Mouse (Mus musculus) mesoderm, embryonic 11.5 days (tissue): ENCODE measurements around the gene Eif2s2.
"Not testable (repeated sequence)": the region's sequence is repeated elsewhere in the genome, so short reads cannot be mapped to it uniquely, and the experiment has no call there.

ENCODE experiments used
- DNase-seq: peaks from one replicate; pipeline ENCODE4 v3.0.0-alpha.2; 2012; ENCODE audit warnings: low read depth, low spot score

Gene Eif2s2

DNA sequence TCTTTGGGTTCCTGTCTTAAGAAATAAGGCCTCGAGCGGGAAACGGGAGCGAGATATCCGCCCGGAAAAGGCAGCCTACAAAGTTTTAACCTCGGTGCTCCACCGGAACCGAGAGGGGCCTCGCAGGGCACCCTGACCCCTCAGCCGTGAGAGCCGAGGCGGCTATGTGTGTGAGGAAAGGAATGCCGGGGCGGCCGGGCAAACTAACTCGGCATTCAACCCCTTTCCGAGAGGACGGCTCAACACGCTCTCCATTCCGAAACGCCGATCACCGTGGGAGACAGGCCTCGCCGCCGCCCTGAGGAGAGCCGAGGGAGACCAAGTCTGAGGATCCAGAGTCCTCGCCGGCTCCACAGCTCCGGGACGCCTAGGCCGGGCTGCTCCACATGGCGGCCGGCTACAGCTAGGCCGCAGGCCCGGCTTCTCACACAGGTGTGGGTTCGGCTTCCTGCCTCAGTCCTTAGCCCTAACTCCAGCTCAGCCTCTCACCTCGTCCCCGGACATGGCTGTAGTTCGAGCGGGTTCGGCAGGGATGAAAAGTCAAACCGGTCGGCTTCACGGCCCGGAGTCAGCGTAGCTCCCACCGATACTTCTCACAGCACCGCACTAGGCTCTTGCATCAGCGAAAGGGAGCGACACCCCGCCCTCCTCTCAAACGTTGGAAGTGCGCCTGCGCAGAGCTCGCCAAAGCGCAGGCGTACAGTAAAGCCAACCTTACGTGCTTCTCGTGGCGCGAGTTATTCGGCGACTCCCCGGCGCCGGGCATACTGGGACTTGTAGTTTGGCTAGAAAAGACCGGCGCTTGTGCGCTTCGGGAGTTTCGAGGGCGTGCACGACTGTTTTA is at the start of gene Eif2s2:
Gene Eif2s2 (minus strand): TSS at position 735 of the 844 bp plus-strand sequence.
- DNase-seq = peak; percentile 100

DNA sequence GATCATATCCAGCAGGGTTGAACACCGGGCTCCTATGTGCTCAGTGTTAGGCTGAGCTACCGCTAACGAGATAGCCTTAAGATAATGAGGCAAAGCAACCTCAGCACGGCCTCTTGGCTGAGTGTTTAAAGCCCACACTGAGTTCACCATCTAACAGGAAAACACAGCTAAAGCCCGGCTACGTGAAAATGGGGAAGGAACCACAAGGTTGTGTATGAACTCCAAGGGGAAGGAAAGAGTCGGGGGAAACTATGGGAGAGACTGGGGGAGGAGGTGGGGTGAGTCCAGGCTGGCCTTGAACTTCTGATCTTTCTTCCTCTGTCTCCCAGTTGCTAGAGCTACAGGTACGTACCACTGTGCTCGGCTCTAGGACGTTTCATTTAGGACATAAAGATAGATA is 49.2 kb upstream of the Eif2s2 start:
- DNase-seq = no peak

DNA sequence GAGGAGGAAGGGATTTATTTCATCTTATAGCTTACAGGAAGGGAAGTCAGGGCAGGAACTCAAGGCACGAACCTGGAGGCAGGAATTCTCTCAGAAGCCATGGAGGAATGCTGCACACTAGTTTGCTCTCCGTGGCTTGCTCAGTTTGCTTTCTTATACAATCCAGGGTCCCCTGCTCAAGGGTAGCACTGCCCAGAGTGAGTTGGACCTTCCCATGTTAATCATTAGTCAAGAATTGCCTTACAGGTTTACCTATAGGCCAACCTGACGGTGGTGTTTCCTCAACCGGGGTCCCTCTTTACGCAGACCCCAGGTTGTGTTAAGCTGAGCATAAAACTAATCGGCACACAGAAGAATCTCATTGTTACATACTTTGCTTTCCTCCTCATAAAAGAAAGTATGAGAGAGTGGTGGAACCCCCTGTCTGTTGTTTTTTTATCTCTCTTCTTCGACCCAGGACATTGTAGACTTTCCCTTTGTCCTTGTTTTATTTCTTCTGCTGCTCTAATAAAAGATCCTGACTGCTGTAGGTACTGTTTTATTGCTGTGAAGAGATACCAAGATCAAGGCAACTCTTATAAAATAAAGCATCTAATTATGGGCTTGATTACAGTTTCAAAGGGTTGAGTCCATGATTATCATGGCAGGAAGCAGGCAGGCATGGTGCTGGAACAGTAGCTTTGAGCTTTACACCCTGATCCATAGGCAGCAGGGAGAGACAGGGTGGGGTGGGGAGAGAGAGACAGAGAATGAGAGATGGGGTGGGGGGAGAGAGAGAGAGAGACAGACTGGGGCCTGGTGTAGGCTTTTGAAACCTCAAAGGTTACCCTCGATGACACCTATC is 45.0 kb upstream of the Eif2s2 start:
- DNase-seq = no peak

DNA sequence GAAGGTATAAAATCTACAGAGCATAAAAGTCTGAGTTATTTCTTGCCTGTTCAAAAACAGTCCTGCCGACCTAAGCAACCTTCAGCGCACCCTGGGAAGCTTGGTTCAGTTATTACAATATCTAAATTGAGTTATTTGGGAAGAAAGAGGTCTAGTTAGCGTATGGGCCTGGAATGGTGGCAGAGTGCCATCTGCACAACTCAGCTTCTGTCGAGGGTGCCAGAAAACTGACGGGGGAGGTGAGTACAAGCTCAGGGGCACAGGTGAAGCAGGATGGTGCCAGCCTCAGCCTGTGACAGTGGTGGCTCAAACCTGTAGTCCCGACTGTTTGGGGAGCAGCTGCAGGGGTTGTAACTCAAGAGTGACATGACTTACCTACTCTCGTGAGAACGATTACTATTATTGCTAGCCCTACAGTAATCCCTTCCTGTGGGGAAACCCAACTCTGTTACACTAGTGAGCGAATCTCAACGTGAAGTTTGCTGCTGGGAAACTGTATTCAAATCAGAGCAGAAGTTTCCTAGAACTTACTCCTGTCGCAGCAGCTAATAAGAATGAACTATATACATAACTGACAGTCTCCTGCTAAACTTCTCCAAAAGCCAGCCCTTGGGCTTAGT is 43.9 kb upstream of the Eif2s2 start:
- DNase-seq = no peak

DNA sequence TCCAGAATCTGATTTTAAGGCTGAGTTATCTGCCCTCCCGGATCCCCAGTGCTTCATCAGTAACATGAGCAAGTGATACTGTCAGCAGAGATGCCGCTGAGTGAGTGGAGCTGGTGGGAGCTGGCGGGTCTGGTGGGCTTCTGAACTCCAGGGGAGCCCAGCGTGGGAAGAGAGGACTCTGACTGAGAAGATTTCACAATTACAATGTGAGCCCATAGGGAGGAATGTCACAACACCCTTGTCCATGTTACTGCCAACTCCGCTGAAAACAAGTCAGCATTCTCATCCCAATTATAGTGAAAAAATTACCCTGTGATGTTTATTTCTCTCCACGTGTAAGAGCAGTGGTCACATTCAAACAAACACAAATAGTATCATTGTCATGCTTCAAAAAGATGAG is 43.4 kb upstream of the Eif2s2 start:
- no peak for DNase-seq

DNA sequence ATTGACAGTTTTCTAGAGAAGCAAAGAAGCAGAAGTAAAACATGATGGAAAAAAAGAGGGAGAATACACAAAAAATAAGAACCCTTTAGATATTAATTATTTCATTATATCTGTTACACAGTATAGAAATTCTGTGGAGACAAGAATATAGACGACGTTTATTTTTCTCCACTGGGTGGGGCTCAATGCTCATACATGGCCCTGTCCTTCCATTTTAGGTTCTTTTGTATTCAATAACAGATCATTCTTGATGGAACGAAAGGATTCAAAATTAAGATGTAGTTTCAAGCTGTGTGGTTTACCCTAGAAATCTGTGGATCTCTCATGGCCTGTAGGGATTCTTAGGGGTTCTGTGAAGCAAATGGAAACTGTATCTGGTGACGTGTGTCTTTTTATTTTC is 41.1 kb upstream of the Eif2s2 start:
- DNase-seq = no peak

DNA sequence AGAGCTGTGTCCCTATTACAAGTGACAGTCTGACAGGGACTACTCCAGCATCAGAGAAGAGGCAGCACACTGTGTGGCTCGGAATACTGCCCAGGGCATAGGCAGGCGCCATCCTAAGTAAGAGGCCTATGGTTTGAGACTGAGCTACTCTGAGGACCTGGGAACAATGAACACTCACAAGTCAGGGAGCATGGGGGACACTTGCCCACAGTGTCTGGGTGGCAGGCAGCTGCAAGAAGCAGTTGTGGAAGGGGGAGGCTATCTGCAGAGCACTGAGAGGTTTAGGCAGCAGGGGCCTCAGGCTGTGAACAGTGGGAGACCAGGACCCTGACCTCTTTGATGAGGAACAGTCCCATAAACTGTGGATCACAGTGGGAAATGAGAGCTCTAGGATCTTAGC is 35.6 kb upstream of the Eif2s2 start:
- peak; percentile 25 for DNase-seq

DNA sequence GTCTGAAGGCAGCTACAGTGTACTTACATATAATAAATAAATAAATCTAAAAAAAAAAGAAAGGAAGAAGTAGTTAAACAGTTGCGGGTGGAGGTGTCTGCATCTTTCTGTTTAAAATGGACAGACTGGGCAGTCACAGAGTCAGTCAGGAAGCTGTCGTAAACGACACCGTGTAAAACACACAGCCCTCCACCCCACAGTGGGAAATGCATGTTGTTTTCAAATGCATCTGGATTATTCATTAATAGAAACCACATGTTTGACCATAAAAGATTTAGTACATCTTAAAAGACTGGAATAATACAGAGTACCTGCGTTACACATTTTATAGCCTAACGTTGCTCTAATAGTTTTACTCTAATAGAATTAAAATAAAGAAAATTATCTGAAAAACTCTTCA is 34.1 kb upstream of the Eif2s2 start:
- no peak for DNase-seq

DNA sequence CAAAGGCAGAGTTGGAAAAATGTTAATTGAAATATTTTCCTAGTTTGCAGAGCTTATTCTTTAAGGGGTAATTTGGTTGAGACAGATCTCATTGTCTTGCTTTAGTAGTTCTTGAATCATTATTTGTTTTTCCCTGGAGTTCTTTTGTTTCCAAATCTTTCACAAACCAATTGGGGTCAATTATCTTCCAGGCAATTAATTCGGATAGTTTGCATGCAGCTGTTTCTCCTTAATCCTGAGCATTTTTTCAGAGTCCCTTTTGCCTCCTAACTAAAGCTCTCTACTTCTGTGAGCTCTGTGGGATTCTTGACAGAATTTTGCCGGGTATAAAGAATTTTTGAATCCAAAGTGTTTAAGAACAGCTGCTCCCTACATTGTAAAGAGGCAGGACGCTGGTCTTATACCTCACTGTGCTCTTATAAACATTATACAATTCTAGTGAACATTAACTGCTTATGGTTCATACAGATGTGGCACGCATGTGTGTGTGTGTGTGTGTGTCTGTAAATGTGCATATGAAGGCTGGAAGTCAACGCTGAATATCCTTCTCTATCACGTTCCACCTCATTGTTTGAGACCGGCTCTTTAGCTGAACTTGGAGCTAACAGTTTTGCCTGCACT is 32.8 kb upstream of the Eif2s2 start:
- DNase-seq = no peak

DNA sequence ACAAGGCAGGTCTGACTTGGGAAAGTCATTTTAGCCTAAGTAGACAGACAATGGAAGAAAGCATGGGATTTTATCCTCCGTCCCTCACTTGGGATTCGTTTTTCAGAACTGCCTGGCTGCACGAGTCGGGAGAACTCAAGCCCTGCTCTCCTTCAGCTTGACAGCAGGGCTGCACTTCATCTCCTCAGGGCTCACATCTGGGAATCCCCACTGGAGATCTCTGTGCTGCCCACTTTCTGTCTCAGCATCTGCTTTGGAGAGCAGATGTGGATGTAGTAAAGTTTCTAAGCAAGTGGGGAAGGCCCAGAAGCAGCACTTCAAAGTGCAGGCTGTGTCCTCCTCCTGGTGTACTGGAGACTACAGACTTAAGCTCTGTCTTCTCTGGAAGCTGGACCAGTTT is 29.4 kb upstream of the Eif2s2 start:
- DNase-seq = not testable (repeated sequence)

DNA sequence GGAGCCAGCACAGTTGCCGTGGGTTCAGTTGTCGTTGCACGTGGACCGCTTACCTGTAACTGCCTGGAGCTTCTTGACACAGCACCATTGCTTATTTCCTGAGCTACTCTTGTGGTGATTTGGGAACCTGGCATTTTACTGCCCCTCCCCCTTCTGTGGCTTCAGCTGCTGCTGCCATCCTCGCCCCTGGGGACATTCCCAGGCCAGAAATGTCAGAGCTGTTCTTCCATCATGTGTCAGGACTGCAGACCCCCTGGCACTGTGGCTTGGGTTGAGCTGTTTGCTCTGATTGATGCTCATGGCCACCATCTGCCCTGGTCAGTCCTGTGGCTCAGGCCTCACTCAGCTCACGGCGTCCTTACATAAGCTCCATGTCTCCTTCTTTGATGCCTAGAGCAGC is 28.2 kb upstream of the Eif2s2 start:
- no peak for DNase-seq

DNA sequence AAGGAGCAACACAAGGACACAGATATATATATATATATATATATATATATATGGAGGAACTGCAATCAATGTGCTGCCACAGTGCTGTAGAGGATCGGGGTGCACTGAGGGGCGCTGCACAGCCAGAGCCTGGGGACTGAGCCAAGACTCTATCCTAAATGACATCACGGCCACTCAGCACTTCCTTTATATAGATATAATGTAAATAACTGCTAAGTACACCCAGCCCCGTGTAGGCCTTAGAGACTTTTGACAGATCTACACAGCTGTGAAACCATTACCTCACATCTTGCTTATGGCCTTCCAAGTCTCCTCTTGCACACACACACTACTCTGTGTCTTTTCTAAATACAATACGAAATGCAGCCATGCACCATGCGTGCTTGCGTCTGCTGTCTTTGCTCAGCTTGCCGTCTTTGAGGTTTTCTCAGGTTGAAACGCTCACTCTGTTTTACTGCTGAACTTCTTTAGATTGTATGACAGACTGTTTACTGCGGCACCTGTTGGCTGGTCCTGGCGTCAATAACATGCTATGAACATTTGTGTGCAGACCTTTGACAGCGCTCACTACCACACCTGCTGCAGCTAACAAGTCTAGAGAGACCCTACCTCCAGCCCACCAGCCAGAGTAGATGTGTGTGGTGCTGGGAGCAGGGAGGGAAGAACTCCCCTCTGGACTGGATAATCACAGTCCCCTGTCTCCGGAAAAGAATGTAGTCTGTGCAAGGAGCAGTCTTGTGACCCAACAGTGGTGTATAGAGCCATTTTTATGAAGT is 25.3 kb upstream of the Eif2s2 start:
- no peak for DNase-seq

DNA sequence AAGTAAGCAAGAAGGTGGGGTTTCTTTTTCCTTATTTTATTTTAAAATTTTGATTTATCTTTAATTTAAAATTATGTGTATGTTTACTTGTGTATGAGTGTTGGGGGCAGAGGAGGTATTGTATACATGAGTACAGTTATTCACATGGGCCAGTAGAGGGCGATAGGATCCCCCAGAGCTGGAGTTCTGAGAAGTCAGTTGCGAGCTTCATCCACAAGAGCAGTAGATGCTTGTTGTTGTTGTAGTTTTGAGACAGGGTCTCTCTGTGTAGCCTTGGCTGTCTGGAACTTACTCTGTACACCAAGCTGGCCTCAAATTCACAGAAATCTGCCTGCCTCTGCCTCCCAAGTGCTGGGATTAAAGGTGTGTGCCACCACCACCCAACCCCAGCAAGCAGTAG is 23.8 kb upstream of the Eif2s2 start:
- peak; percentile 37 for DNase-seq

DNA sequence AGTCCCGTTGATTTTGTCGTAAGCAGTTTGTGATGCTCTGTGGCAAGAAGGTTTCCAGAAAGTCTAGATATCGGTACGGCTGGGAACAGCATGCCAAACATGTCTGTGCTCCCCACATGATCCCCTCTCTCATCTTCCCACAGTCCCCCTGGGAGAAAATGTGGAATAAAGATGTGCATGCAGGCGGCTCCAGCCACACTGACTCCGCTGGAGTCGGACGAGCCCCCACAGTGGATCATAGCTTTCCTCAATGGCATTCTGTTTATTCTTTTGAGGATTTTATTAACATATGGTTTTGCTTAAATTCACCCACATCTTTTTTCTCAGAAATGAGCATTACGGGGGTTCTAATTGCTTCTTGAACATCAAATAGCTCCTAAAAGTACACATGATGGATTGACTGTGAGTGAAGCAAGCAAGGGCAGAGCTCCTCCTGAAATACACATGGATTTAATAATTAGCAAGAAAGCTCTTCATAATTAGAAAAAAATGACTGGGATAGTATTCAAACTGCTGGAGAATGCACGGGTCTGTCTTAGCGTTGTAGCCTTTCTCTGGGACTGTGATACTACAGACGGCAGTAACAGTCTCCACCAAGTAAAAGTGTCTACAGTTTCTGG is 23.3 kb upstream of the Eif2s2 start:
- DNase-seq = peak; percentile 42

DNA sequence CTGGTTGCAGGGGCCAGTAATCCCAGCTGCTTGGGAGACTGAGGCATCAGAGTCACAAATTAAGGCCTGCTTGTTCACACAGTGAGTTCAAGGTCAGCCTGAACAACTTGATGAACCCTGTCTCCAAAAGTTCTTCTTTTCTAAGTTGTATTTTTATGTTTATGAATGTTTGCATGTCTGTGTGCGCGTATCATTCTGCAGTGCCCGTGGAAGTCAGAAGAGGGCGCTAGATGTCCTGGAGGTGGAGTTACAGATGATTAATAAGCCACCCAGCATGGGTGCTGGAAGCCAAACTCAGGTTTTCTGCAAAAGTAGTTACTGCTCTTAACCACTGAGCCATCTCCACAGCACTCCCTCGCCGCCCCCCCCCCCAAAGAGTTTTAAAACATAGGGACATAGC is 17.1 kb upstream of the Eif2s2 start:
- DNase-seq = no peak

DNA sequence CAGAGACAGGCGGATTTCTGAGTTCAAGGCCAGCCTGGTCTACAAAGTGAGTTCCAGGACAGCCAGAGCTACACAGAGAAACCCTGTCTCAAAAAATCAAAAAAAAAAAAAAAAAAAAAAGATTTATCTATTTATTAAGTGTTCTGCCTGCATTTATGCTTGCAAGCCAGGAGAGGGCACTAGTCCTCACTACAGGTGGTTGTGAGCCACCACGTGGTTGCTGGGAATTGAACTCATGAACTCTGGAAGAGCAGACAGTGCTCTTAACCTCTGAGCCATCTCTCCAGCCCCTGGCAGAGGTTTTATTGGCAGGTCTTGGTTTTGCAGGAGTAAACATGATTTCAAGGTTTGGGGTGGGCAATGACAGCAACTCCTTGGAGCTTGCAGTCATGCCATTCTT is 15.5 kb upstream of the Eif2s2 start:
- not testable (repeated sequence) for DNase-seq

DNA sequence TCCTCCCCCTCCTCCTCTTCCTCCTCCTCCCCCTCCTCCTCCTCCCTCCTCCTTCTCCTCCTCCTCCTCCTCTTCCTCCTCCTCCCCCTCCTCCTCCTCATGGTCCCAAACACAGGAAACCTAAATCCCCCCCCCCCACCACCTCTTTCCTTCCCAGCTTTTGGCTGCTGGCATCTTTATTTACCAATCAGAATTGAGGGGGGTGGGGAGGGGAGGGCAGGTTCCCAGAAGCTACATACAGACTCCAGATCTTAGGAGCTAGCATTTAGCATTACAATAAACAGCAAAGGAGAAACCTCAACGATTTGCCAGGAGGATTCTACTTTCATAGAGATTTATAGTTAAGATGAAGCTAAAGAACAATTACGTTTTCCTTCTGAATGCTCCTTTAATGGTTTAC is 13.1 kb upstream of the Eif2s2 start:
- no peak for DNase-seq

DNA sequence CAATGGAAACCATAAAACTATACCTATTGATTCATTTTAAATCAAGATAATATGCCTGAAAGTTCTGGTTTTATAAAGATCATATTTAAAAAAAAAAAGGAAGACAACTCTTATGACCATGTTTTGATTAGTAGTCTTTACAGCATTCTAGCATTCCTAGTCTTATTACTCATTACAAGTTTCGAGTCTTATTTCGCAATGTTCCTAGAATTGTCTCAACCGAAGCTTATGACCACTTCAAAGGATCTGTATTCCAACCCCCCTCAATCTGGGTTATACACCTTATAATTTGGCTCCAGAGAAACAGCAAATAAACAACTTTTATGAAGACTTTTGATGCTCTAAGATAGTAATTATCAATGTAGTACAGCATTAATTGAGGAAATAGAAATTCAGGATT is 9.4 kb upstream of the Eif2s2 start:
- DNase-seq = no peak

DNA sequence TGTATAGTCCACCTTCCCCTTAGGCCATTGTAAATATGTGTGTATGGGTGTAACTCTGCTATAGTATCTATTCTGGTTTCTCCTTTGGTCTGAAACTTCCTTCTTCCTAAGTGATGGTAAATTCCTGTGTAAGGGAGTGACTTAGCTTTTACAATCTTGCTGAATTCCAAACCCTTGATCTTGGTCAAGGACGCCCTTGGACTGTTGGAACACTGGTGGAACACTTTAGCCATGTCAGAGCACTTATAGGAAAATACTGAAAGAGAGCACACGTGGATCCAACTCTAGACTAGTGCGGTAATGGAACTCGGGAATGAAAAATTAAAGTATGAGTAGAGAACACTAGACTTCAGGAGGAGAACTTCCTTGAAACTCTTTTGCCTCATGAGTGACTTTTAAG is 6.7 kb upstream of the Eif2s2 start:
- not testable (repeated sequence) for DNase-seq

DNA sequence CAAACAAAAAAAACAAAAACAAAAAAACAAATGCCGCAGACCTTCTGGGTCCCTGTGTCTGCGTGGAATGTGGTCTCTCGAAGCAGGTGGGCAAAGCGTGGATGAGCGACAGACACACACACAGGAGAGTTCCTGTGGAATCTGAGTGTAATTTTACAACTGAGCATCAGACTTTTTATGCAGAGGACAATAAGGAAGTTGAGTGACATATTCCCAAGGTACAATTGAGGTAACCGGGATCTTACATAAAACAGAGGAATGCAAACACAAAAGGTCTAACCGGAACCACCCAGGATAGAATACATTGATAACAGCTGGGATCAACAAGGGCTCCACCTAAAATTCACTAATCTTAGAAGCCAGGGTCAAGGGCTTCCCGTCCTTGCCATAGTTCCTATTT is 6.3 kb upstream of the Eif2s2 start:
- DNase-seq = not testable (repeated sequence)

DNA sequence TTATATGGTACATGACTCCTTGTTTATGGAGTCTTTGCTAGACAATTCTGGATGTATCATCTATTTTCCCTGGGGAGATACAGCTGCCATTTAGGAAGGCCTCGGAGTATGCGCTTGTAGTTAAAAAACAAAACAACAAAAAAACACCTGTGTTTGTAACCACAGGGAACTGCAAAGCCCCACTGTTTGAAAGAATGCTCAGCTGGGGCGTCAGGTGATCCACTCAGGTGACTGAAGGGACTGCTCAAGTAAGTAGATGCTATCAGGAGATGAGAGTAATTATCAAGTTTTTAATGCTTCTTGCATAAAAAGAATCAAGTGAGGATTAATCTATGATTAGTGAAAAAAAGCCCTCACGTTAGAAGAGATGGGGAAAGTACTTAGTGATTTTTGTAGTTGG is 813 bp upstream of the Eif2s2 start:
- no peak for DNase-seq
